Mouse (Mus musculus): Measurements from ENCODE around the gene Gm5795. TPM values are rescaled to one million over a fixed set of nuclear protein-coding genes. Genes with fewer than 3 reads are reported as not detected.
A peak's percentile ranks its signal among the peaks of the same experiment; 100 is the strongest.
"Not testable (repeated sequence)": the region's sequence is repeated elsewhere in the genome, so short reads cannot be mapped to it uniquely, and the experiment has no call there.

Gene Gm5795
- polyA plus RNA-seq (2014; fragmentation: Nextera tagmentation; extraction: Ambion mirVana): 0.29 TPM in 1 of 2 replicates, not detected in the other

- H3K4me3 ChIP-seq (ENCODE audit: low read depth, low read length); H3K4me1 ChIP-seq (replicated peaks; ENCODE audit: control insufficient read depth, insufficient read depth, low read length); H3K36me3 ChIP-seq (ENCODE audit: control insufficient read depth, insufficient read depth, low read length); H3K27me3 ChIP-seq (ENCODE audit: control insufficient read depth, insufficient read depth, low read length); ATAC-seq (ENCODE audit: low FRiP score); H3K27ac ChIP-seq (ENCODE audit: low read depth, low read length); H3K9me3 ChIP-seq (ENCODE audit: control insufficient read depth, low read length); H3K9ac ChIP-seq (ENCODE audit: low read depth, low read length); H3K4me2 ChIP-seq (replicated peaks; ENCODE audit: low read depth, low read length); DNase-seq (ENCODE audit: low spot score): not testable (repeated sequence)
- no CpG with 5 or more reads among the region's 2 CpGs for WGBS
These were observed at the start of gene Gm5795 for GRCm38 (mm10) chr14:3187955-3188354. Gene Gm5795 (plus strand): TSS chr14:3188255.

GRCm38 (mm10) chr14:3208272-3209152 lies 20.5 kb downstream of the Gm5795 start, which contains the start of gene D830030K20Rik:
Gene D830030K20Rik (plus strand): TSS chr14:3208488.
- Histone ChIP-seq H3K4me2 (replicated peaks; ENCODE audit: low read depth, low read length) (peak within 1 kb of the TSS; percentile 65), H3K9ac (ENCODE audit: low read depth, low read length) (peak within 1 kb of the TSS; percentile 44; the same call in 1 of the 2 replicates), H3K4me3 (ENCODE audit: low read depth, low read length) (peak within 1 kb of the TSS; percentile 43)
- not testable (repeated sequence) for H3K27me3 ChIP-seq (ENCODE audit: control insufficient read depth, insufficient read depth, low read length); H3K9me3 ChIP-seq (ENCODE audit: control insufficient read depth, low read length); H3K27ac ChIP-seq (ENCODE audit: low read depth, low read length); ATAC-seq (ENCODE audit: low FRiP score); H3K36me3 ChIP-seq (ENCODE audit: control insufficient read depth, insufficient read depth, low read length); H3K4me1 ChIP-seq (replicated peaks; ENCODE audit: control insufficient read depth, insufficient read depth, low read length)
- 2% methylated on average over 20 of the region's 62 CpGs for WGBS
- DNase-seq (ENCODE audit: low spot score): peak; percentile 32

DNA sequence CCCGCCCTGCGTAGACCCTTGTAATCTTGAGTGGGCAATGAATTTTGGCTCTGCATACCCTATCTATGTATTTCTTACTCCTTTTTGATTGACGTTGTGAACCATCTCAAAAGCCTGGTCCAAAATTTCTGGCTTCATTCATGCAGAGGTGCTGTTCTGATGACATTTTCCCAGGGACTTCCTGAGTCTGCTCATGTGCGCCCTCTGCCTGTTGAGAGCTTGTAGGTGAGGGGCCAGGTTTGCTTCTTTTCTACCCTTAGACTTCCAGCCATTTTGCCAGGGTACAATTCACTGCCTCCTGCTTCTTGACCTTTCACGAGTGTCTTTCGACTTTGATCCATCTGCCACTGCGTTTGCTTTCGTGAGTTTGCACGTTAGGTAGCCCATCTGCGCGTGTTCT lies 21.3 kb downstream of the Gm5795 start:
- 17% methylated on average over 9 of the region's 11 CpGs for WGBS
- not testable (repeated sequence) for H3K4me3 ChIP-seq (ENCODE audit: low read depth, low read length); H3K27me3 ChIP-seq (ENCODE audit: control insufficient read depth, insufficient read depth, low read length); H3K9me3 ChIP-seq (ENCODE audit: control insufficient read depth, low read length); ATAC-seq (ENCODE audit: low FRiP score); H3K9ac ChIP-seq (ENCODE audit: low read depth, low read length); H3K36me3 ChIP-seq (ENCODE audit: control insufficient read depth, insufficient read depth, low read length); H3K27ac ChIP-seq (ENCODE audit: low read depth, low read length); H3K4me1 ChIP-seq (replicated peaks; ENCODE audit: control insufficient read depth, insufficient read depth, low read length); H3K4me2 ChIP-seq (replicated peaks; ENCODE audit: low read depth, low read length)
- peak; percentile 38 for DNase-seq (ENCODE audit: low spot score)

Other genes with a start within 250 kb of the Gm5795 start
- not detected in 2 replicates for gene Gm2888, start 158.3 kb upstream of the Gm5795 start, polyA plus RNA-seq (2014; fragmentation: Nextera tagmentation; extraction: Ambion mirVana)
- gene Gm2897, start 139.0 kb upstream of the Gm5795 start, polyA plus RNA-seq (2014; fragmentation: Nextera tagmentation; extraction: Ambion mirVana): 5.2 and 6.0 TPM in 2 replicates
- not detected in 2 replicates for gene Gm10340, start 54.3 kb upstream of the Gm5795 start, polyA plus RNA-seq (2014; fragmentation: Nextera tagmentation; extraction: Ambion mirVana)
- gene D830030K20Rik, start 20.2 kb downstream of the Gm5795 start, polyA plus RNA-seq (2014; fragmentation: Nextera tagmentation; extraction: Ambion mirVana): 7.7 and 11.1 TPM in 2 replicates
- gene Gm2956, start 144.4 kb downstream of the Gm5795 start, polyA plus RNA-seq (2014; fragmentation: Nextera tagmentation; extraction: Ambion mirVana): not detected in 2 replicates
- gene Gm10413, start 206.8 kb downstream of the Gm5795 start, polyA plus RNA-seq (2014; fragmentation: Nextera tagmentation; extraction: Ambion mirVana): not detected in 2 replicates
- 2.7 TPM in 2 replicates for gene Gm10409, start 224.4 kb downstream of the Gm5795 start, polyA plus RNA-seq (2014; fragmentation: Nextera tagmentation; extraction: Ambion mirVana)
- gene Gm3005, start 239.8 kb downstream of the Gm5795 start, polyA plus RNA-seq (2014; fragmentation: Nextera tagmentation; extraction: Ambion mirVana): 1.7 and 3.0 TPM in 2 replicates